Comparison of ENCODE assay signal across 28 mouse cellular contexts in the genomic region with DNA sequence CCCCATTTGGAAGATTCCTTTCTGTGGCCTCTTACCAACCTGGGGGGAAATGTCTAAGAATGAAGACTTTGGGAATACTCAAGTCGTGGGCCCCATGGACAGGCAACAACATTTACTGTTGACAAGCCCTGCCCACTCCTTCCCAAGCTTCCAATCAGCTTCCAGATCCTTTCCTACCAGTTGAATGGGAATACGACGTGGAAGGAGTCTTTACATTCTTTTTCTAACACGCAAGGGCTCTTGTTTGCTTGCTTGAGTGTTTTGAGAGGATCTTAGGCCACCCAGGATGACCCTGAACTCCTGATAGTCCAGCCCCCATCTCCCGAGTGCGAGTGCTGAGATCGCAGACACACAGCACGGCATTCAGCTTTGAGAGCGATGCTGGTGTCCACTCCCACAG. TPM values are rescaled to one million over a fixed set of nuclear protein-coding genes. Genes with fewer than 3 reads are reported as not detected.
DNase-seq lines count a peak whose midpoint lies in the region; ATAC-seq and TF ChIP-seq lines count a peak whose summit lies in the region.
"Had no signal": no experiment of that assay in that cellular context is flagged by ENCODE, and none has a peak within 500 bp of the region (broad histone marks: within the 10 kb centered on the region; RNA-seq: fewer than 3 reads in every experiment).

No protein-coding gene starts in this region.

- H3K36me3 ChIP-seq in heart, embryonic 14.5 days (ENCODE audit: control insufficient read depth, insufficient read depth, low read length) = no peaks in the 10 kb centered on the region
- no peaks in the 10 kb centered on the region for H3K36me3 ChIP-seq in kidney, postnatal 0 days (ENCODE audit: insufficient read depth, low read length)
- H3K36me3 ChIP-seq in kidney, embryonic 16.5 days (ENCODE audit: insufficient read depth, low read length) = no peaks in the 10 kb centered on the region
- H3K36me3 ChIP-seq in midbrain, embryonic 10.5 days = no peaks in the 10 kb centered on the region
- H3K36me3 ChIP-seq in midbrain, embryonic 16.5 days (ENCODE audit: control insufficient read depth, insufficient read depth, low read length) = no peaks in the 10 kb centered on the region; the same call in 1 of the 2 replicates
- H3K36me3 ChIP-seq: forebrain, embryonic 15.5 days; G1E; hindbrain, embryonic 12.5 days; limb, embryonic 10.5 days; liver, embryonic 15.5 days; midbrain, embryonic 12.5 days had no signal

- no peak for ATAC-seq in heart, embryonic 14.5 days (ENCODE audit: insufficient number of reproducible peaks, insufficient read depth, low FRiP score, low read depth)
- no peak for ATAC-seq in kidney, postnatal 0 days (replicated peaks; ENCODE audit: low FRiP score, low read depth)
- ATAC-seq in kidney, embryonic 16.5 days (ENCODE audit: low FRiP score, low TSS enrichment) = no peak
- no peak for ATAC-seq in midbrain, embryonic 16.5 days
- ATAC-seq in cerebellum, adult (ENCODE audit: insufficient number of reproducible peaks, low FRiP score, low TSS enrichment) = no peak
- ATAC-seq: forebrain, embryonic 15.5 days; Patski had no signal

- H3K27ac ChIP-seq in heart, embryonic 14.5 days (replicated peaks in 1 of 2; ENCODE audit: control insufficient read depth in 1 of 2, insufficient read depth in 1 of 2, low read depth in 2 of 2, low read length in 2 of 2) = no peak overlapping the region
- no peak overlapping the region for H3K27ac ChIP-seq in kidney, postnatal 0 days
- no peak overlapping the region for H3K27ac ChIP-seq in kidney, embryonic 16.5 days (ENCODE audit: low read length)
- H3K27ac ChIP-seq in midbrain, embryonic 10.5 days (replicated peaks) = 0 out of 2 replicates have a peak overlapping the region, but pooled peaks have one; percentile 38
- no peak overlapping the region for H3K27ac ChIP-seq in midbrain, embryonic 16.5 days (ENCODE audit: low read length)
- H3K27ac ChIP-seq: forebrain, embryonic 15.5 days; hindbrain, embryonic 12.5 days; layer of hippocampus, adult 2 months; limb, embryonic 10.5 days; liver, embryonic 15.5 days; midbrain, embryonic 12.5 days had no signal

- no peaks in the 10 kb centered on the region for H3K9me3 ChIP-seq in heart, embryonic 14.5 days (ENCODE audit: control insufficient read depth, low read length)
- no peaks in the 10 kb centered on the region for H3K9me3 ChIP-seq in kidney, postnatal 0 days (replicated peaks; ENCODE audit: low read length)
- no peaks in the 10 kb centered on the region for H3K9me3 ChIP-seq in kidney, embryonic 16.5 days (ENCODE audit: low read length)
- H3K9me3 ChIP-seq in midbrain, embryonic 10.5 days (replicated peaks) = no peaks in the 10 kb centered on the region
- no peaks in the 10 kb centered on the region for H3K9me3 ChIP-seq in midbrain, embryonic 16.5 days (replicated peaks; ENCODE audit: control insufficient read depth, low read length, poor library complexity, severe bottlenecking)
- H3K9me3 ChIP-seq: forebrain, embryonic 15.5 days; G1E; hindbrain, embryonic 12.5 days; limb, embryonic 10.5 days; liver, embryonic 15.5 days; midbrain, embryonic 12.5 days had no signal

- no peak overlapping the region; a peak in 1 of 4 replicates for H3K4me3 ChIP-seq in heart, embryonic 14.5 days (ENCODE audit: control insufficient read depth in 1 of 2, insufficient read depth in 1 of 2, low read depth in 1 of 2, low read length in 2 of 2)
- H3K4me3 ChIP-seq in kidney, postnatal 0 days (replicated peaks; ENCODE audit: low read depth, low read length) = no peak overlapping the region
- no peak overlapping the region for H3K4me3 ChIP-seq in kidney, embryonic 16.5 days (ENCODE audit: low read length)
- no peak overlapping the region for H3K4me3 ChIP-seq in midbrain, embryonic 10.5 days
- H3K4me3 ChIP-seq in midbrain, embryonic 16.5 days (ENCODE audit: low read depth, low read length) = no peak overlapping the region
- H3K4me3 ChIP-seq: forebrain, embryonic 15.5 days; hindbrain, embryonic 12.5 days; layer of hippocampus, adult 2 months; limb, embryonic 10.5 days; liver, embryonic 15.5 days; midbrain, embryonic 12.5 days had no signal

- 29% methylated on average over 9 of the region's 9 CpGs for WGBS in heart, embryonic 14.5 days
- WGBS in kidney, postnatal 0 days = 59% methylated on average over 9 of the region's 9 CpGs
- 59% methylated on average over 9 of the region's 9 CpGs for WGBS in kidney, embryonic 16.5 days
- 74% methylated on average over 9 of the region's 9 CpGs for WGBS in midbrain, embryonic 10.5 days
- 66% methylated on average over 9 of the region's 9 CpGs for WGBS in midbrain, embryonic 16.5 days

- DNase-seq in heart, postnatal 36 days = no peak
- peak; percentile 18 for DNase-seq in kidney, postnatal 0 days (ENCODE audit: low spot score)
- DNase-seq in midbrain, embryonic 10.5 days (ENCODE audit: low spot score) = no peak
- DNase-seq: adrenal gland, postnatal 36 days; B cell, adult 2 months; cerebellum, adult 11 months; cerebellum, adult 9-11 months; gastrocnemius, postnatal 10 days; kidney, adult 8-10 months; kidney, postnatal 25 days; liver; thymus, postnatal 14 days had no signal

- peak overlapping the region; percentile 48 for H3K4me2 ChIP-seq in heart, embryonic 14.5 days (ENCODE audit: low read length)
- H3K4me2 ChIP-seq in kidney, postnatal 0 days (ENCODE audit: low read length) = no peak overlapping the region
- no peak overlapping the region for H3K4me2 ChIP-seq in kidney, embryonic 16.5 days (replicated peaks; ENCODE audit: low read depth, low read length)
- no peak overlapping the region for H3K4me2 ChIP-seq in midbrain, embryonic 16.5 days (ENCODE audit: low read length)
- H3K4me2 ChIP-seq: forebrain, embryonic 15.5 days; hindbrain, embryonic 12.5 days; liver, embryonic 15.5 days; midbrain, embryonic 12.5 days had no signal

- H3K9ac ChIP-seq in heart, embryonic 14.5 days (ENCODE audit: low read length) = no peak overlapping the region
- H3K9ac ChIP-seq in kidney, postnatal 0 days (ENCODE audit: low read depth, low read length) = no peak overlapping the region
- H3K9ac ChIP-seq in kidney, embryonic 16.5 days (replicated peaks; ENCODE audit: low read length) = no peak overlapping the region
- no peak overlapping the region for H3K9ac ChIP-seq in midbrain, embryonic 16.5 days (ENCODE audit: low read depth, low read length)
- H3K9ac ChIP-seq: forebrain, embryonic 15.5 days; hindbrain, embryonic 12.5 days; liver, embryonic 15.5 days; midbrain, embryonic 12.5 days had no signal

- no peak for TF ChIP-seq CTCF in kidney, postnatal 0 days (IDR thresholded peaks at IDR 0.05; ENCODE audit: low read depth)

- intact Hi-C loops in heart, postnatal 36 days (cut with DNase I) = loop anchor here (5.0 kb wide), 1 partner anchor 49 kb away; no protein-coding TSS in a partner anchor

- peaks cover 12 to 22% of the 10 kb centered on the region in 2 experiments for H3K4me1 ChIP-seq in heart, embryonic 14.5 days (ENCODE audit: control insufficient read depth in 2 of 2, insufficient read depth in 2 of 2, low read length in 2 of 2)
- peaks cover 8% of the 10 kb centered on the region; the same call in 1 of the 2 replicates for H3K4me1 ChIP-seq in kidney, postnatal 0 days (replicated peaks; ENCODE audit: insufficient read depth, low read length)
- peaks cover 8% of the 10 kb centered on the region; the same call in 1 of the 2 replicates for H3K4me1 ChIP-seq in kidney, embryonic 16.5 days (ENCODE audit: insufficient read depth, low read length)
- H3K4me1 ChIP-seq in midbrain, embryonic 10.5 days = peaks cover 10% of the 10 kb centered on the region; the same call in 1 of the 2 replicates
- H3K4me1 ChIP-seq in midbrain, embryonic 16.5 days (ENCODE audit: control insufficient read depth, insufficient read depth, low read length) = no peaks in the 10 kb centered on the region
- H3K4me1 ChIP-seq: forebrain, embryonic 15.5 days; hindbrain, embryonic 12.5 days; midbrain, embryonic 12.5 days had no signal

- H3K27me3 ChIP-seq in heart, embryonic 14.5 days (ENCODE audit: control insufficient read depth, insufficient read depth, low read length) = no peaks in the 10 kb centered on the region
- no peaks in the 10 kb centered on the region for H3K27me3 ChIP-seq in kidney, postnatal 0 days (ENCODE audit: insufficient read depth, low read length)
- no peaks in the 10 kb centered on the region for H3K27me3 ChIP-seq in kidney, embryonic 16.5 days (ENCODE audit: insufficient read depth, low read length)
- H3K27me3 ChIP-seq in midbrain, embryonic 10.5 days (ENCODE audit: low read depth, poor library complexity, severe bottlenecking) = no peaks in the 10 kb centered on the region
- no peaks in the 10 kb centered on the region for H3K27me3 ChIP-seq in midbrain, embryonic 16.5 days (ENCODE audit: control insufficient read depth, insufficient read depth, low read depth, low read length)
- H3K27me3 ChIP-seq: forebrain, embryonic 15.5 days; hindbrain, embryonic 12.5 days; liver, embryonic 15.5 days; midbrain, embryonic 12.5 days; Patski had no signal

RNA-seq across cellular contexts. Expression of gene Dnah2, which starts 47.4 kb away (rescaled TPM):
- 0.13 and 0.36 TPM in 2 replicates for polyA plus RNA-seq in heart, embryonic 14.5 days (2014; fragmentation: Nextera tagmentation; extraction: Ambion mirVana)
- total RNA-seq in heart, postnatal 36 days (2021) = under 1 TPM; 0.33 to 0.57 TPM
- 0.32 and 0.52 TPM in 2 replicates for polyA plus RNA-seq in kidney, postnatal 0 days (2015; fragmentation: Nextera tagmentation; extraction: Ambion mirVana)
- 0.69 and 0.90 TPM in 2 replicates for polyA plus RNA-seq in kidney, embryonic 16.5 days (2015; fragmentation: Nextera tagmentation; extraction: Ambion mirVana)
- 1.2 and 1.9 TPM in 2 replicates for polyA plus RNA-seq in midbrain, embryonic 10.5 days (2016; fragmentation: Nextera tagmentation; extraction: Ambion mirVana)
- 4.4 and 5.1 TPM in 2 replicates for polyA plus RNA-seq in midbrain, embryonic 16.5 days (2015; fragmentation: Nextera tagmentation; extraction: Ambion mirVana)
- total RNA-seq: common myeloid progenitor, adult 5-6 weeks; megakaryocyte progenitor cell, adult 5-6 weeks had no signal

RNA-seq across cellular contexts. Expression of gene Efnb3, which starts 58.5 kb away (rescaled TPM):
- 14.2 and 20.4 TPM in 2 replicates for polyA plus RNA-seq in heart, embryonic 14.5 days (2014; fragmentation: Nextera tagmentation; extraction: Ambion mirVana)
- 10 to 100 TPM; 77.4 to 98.0 TPM for total RNA-seq in heart, postnatal 36 days (2021)
- 7.7 and 7.8 TPM in 2 replicates for polyA plus RNA-seq in kidney, postnatal 0 days (2015; fragmentation: Nextera tagmentation; extraction: Ambion mirVana)
- 11.8 and 12.6 TPM in 2 replicates for polyA plus RNA-seq in kidney, embryonic 16.5 days (2015; fragmentation: Nextera tagmentation; extraction: Ambion mirVana)
- polyA plus RNA-seq in midbrain, embryonic 10.5 days (2016; fragmentation: Nextera tagmentation; extraction: Ambion mirVana) = 48.8 and 53.9 TPM in 2 replicates
- polyA plus RNA-seq in midbrain, embryonic 16.5 days (2015; fragmentation: Nextera tagmentation; extraction: Ambion mirVana) = 165 and 178 TPM in 2 replicates
- total RNA-seq: granulocyte monocyte progenitor cell, adult 5-6 weeks; monocyte, adult 5-6 weeks had no signal
